Mouse (Mus musculus): ENCODE measurements around the gene Gm28047.

DNA sequence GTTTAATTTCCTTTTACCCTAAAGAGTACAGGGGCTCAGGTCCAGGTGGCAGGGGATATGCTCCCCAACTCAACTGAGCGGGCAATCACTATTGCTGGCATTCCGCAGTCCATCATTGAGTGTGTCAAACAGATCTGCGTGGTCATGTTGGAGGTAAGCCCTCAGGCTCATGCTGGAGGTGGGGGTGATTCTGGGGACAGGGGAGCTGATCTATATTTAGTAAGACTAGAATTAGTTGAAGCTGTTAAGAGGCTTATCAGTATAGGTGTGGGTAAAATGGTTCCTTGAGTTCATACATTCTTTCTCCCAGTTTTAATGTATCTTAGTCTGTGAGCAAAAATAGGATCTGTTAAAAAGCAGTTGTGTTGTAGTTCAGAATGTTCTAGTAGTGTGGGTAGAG, 141.7 kb downstream of the Gm28047 start:
- TF ChIP-seq CTCF (IDR thresholded peaks at IDR 0.05; ENCODE audit: borderline replicate concordance, insufficient read depth, low read depth, low read length) (no peak), POLR2A (IDR thresholded peaks at IDR 0.05; ENCODE audit: borderline replicate concordance, insufficient read depth, low read length) (no peak)
